Mouse (Mus musculus): ENCODE data around the gene Rtbdn.

DNA sequence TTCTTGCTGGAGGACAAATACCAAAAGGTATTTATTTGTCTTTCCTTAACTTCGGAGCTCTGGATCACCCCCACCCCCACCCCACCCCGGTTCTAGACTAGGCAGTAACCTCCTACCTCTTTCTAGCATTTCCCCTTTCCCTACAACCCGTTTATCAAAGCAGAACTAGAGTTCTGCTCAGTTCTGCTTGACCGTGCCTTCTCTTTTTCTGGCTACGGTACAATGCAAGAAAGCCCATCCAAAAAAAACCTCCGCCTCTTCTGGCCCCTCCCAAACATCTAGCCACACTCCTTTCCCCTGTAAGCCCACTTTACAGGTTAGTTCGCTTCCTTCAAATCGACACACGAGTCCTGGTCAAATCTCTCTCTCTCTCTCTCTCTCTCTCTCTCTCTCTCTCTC, 33.3 kb upstream of the Rtbdn start:
- TF ChIP-seq CHD2 (IDR thresholded peaks at IDR 0.05; ENCODE audit: low read depth, low read length) (no peak), ZNF384 (IDR thresholded peaks at IDR 0.05; ENCODE audit: low read depth, low read length) (no peak), HCFC1 (IDR thresholded peaks at IDR 0.05; ENCODE audit: borderline replicate concordance, insufficient read depth, low read length) (no peak), MAFK (IDR thresholded peaks at IDR 0.05; ENCODE audit: insufficient read depth, low read depth, low read length) (no peak), ZC3H11A (IDR thresholded peaks at IDR 0.05; ENCODE audit: borderline replicate concordance, low read depth, low read length) (no peak)

Measured in ES-E14 (cell line).